Mouse (Mus musculus) central nervous system, embryonic 14 days (tissue): ENCODE results near the gene Rwdd2b. TPM values are rescaled to one million over a fixed set of nuclear protein-coding genes. Genes with fewer than 3 reads are reported as not detected.

ENCODE experiments used
- polyA plus RNA-seq: library from polyadenylated mRNA; depleted of rRNA; stranded (reverse); fragments of >200 nt; gene quantifications from 2 replicates; pipeline ENCODE4 v1.2.3, GENCODE M21; 2012; rRNA removed

Gene Rwdd2b
- 9.0 and 9.1 TPM in 2 replicates for polyA plus RNA-seq

GRCm38 (mm10) chr16:87440184-87440686 lies at the start of gene Rwdd2b:
Gene Rwdd2b, minus strand, starts transcription at chr16:87440573.

GRCm38 (mm10) chr16:87454419-87455179 lies 14.2 kb upstream of the Rwdd2b start, which contains the start of gene Usp16:
Gene Usp16, plus strand, starts transcription at chr16:87454703.

GRCm38 (mm10) chr16:87432033-87432814 lies 8.1 kb downstream of the Rwdd2b start, which contains the start of gene Ltn1:
Gene Ltn1, minus strand, starts transcription at chr16:87432612.

Other genes with a start within 250 kb of the Rwdd2b start
- gene N6amt1, start 86.4 kb downstream of the Rwdd2b start, polyA plus RNA-seq = 17.2 and 19.7 TPM in 2 replicates
- gene Ltn1, start 8.0 kb downstream of the Rwdd2b start, polyA plus RNA-seq = 15.2 and 16.7 TPM in 2 replicates
- gene Usp16, start 14.1 kb upstream of the Rwdd2b start, polyA plus RNA-seq = 57.5 and 58.9 TPM in 2 replicates
- 216 and 220 TPM in 2 replicates for gene Cct8, start 55.3 kb upstream of the Rwdd2b start, polyA plus RNA-seq
- 0.42 and 1.3 TPM in 2 replicates for gene Map3k7cl, start 112.8 kb upstream of the Rwdd2b start, polyA plus RNA-seq